Mouse (Mus musculus) neutrophil, adult 5-6 weeks (primary cell): Measurements from ENCODE around the gene Sfxn4. TPM values are rescaled to one million over a fixed set of nuclear protein-coding genes. Genes with fewer than 3 reads are reported as not detected.

ENCODE experiments used
- ATAC-seq: fragments of 151-379, 151-347 bp; 2 replicates; pipeline ENCODE4 v1.8.0; 2017; ENCODE audit warnings: mild to moderate bottlenecking, moderate TSS enrichment; ENCODE audit not compliant: insufficient number of reproducible peaks, poor library complexity, low FRiP score, severe bottlenecking; ENCODE audit errors: extremely low read depth
- total RNA-seq: library from RNA; stranded (forward); fragments of 200-1000 nt; gene quantifications from 2 replicates; pipeline ENCODE4 v1.2.3, GENCODE M21; 2017

Sfxn4 gene
- total RNA-seq, 1 experiment from 2014 or later, result 8.4 TPM

- ATAC-seq, result no peak
Observed at GRCm38 (mm10) chr19:60788214-60788960, 72.9 kb downstream of the Sfxn4 start.

- ATAC-seq, result no peak
Observed at GRCm38 (mm10) chr19:60787465-60788150, 73.7 kb downstream of the Sfxn4 start.

Other genes with a start within 250 kb of the Sfxn4 start
- gene Nanos1, start 105.5 kb downstream of the Sfxn4 start, total RNA-seq, result 2.7 and 3.7 TPM in 2 replicates
- 236 and 241 TPM in 2 replicates for gene Eif3a, start 70.8 kb downstream of the Sfxn4 start, total RNA-seq
- 33.8 and 34.8 TPM in 2 replicates for gene Fam45a, start 49.9 kb downstream of the Sfxn4 start, total RNA-seq
- gene Prdx3, start 13.1 kb upstream of the Sfxn4 start, total RNA-seq, result 22.7 and 24.7 TPM in 2 replicates
- 18.9 and 19.2 TPM in 2 replicates for gene Grk5, start 28.3 kb upstream of the Sfxn4 start, total RNA-seq